Mouse (Mus musculus) stomach, embryonic 15.5 days (tissue): Measurements from ENCODE around the gene 2700097O09Rik. TPM values are rescaled to one million over a fixed set of nuclear protein-coding genes. Genes with fewer than 3 reads are reported as not detected.
A peak's percentile ranks its signal among the peaks of the same experiment; 100 is the strongest.
"Not testable (repeated sequence)": the region's sequence is repeated elsewhere in the genome, so short reads cannot be mapped to it uniquely, and the experiment has no call there.

Source experiments
- ATAC-seq: fragments of 200-750 bp; cut with Nextera tagmentation; 2 replicates; pipeline ENCODE4 v1.8.0; 2017; ENCODE audit warnings: low read depth, moderate number of reproducible peaks, moderate TSS enrichment; ENCODE audit not compliant: insufficient read depth, low FRiP score
- H3K27ac ChIP-seq: fragments of 300-500 bp; sonication (generic); 2 replicates; pipeline ENCODE4 v1.5.1; 2015; ENCODE audit warnings: mild to moderate bottlenecking, inconsistent platforms
- H3K27me3 ChIP-seq: fragments of 300-500 bp; sonication (generic); replicated peaks from 2 replicates; pipeline ENCODE4 v1.6.1; 2015; ENCODE audit warnings: inconsistent platforms
- H3K36me3 ChIP-seq: fragments of 300-500 bp; sonication (generic); 2 replicates; pipeline ENCODE4 v1.6.1; 2015; ENCODE audit warnings: inconsistent platforms
- H3K4me1 ChIP-seq: fragments of 300-500 bp; sonication (generic); 2 replicates; pipeline ENCODE4 v1.6.1; 2015; ENCODE audit warnings: inconsistent platforms
- H3K4me2 ChIP-seq: fragments of 300-500 bp; sonication (generic); 2 replicates; pipeline ENCODE4 v1.6.1; 2015; ENCODE audit warnings: mild to moderate bottlenecking, inconsistent platforms
- H3K4me3 ChIP-seq: fragments of 300-500 bp; sonication (generic); replicated peaks from 2 replicates; pipeline ENCODE4 v1.5.1; 2015; ENCODE audit warnings: inconsistent platforms
- H3K9ac ChIP-seq: fragments of 300-500 bp; sonication (generic); 2 replicates; pipeline ENCODE4 v1.6.1; 2015; ENCODE audit warnings: inconsistent platforms
- H3K9me3 ChIP-seq: fragments of 300-500 bp; sonication (generic); 2 replicates; pipeline ENCODE4 v1.6.1; 2016; ENCODE audit warnings: inconsistent platforms
- WGBS: fragments of 180-500 bp; shearing (Covaris S2); methylation state at CpG from one replicate; pipeline ENCODE4 v1.1.7; 2015; 5-methylcytosine and 5-hydroxymethylcytosine counted together
- polyA plus RNA-seq: library from polyadenylated mRNA; unstranded; fragments of >200 nt; fragmentation: Nextera tagmentation; extraction: Ambion mirVana; gene quantifications from 2 replicates; pipeline ENCODE4 v1.2.1, GENCODE M21; 2015

Gene 2700097O09Rik
- polyA plus RNA-seq = 32.2 and 33.3 TPM in 2 replicates

DNA sequence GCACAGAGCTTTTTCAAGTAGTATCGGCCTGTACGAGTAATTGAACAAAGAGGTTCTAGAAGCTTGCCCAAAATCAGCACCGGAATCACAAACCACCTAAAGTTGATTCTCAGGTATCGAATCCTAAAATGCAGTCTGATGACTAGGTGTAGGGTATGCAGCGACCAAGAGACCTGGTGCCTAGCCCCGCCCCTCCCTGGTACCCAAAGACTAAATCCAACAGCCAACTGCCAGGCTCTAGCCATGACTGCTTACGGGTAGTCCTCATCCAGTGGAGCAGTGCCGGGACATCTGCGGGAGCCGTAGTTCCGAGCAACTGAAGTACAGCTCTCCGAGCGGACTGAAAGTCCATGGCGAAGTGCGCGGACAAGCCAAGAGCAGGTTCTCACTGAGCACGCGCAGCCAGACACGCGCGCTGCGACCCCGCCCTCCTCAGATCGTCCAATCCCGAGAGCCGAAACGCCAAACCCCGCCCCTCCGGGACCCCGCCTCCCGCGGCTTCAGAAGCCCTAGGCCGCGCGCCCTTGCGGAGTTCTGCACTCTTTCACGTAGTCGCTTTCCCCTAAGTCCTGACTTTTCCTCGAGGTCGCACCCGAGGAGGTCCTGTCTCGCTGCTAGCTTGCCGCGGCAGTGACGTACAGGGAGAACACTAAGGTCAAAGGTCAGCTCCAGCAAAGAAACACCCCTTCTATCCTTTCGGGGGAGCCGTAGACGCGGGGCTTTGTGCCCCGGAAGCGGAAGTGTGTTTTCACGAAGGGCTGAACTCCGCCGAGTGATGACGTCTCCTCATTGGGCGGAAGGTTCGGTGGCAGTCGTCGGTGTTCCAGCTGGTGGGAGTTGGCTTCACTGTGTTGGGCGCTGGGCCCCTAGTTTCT, at the start of gene 2700097O09Rik, which contains the start of gene Srp54a:
TSS of gene 2700097O09Rik (minus strand) at position 385 of the 875 bp plus-strand sequence.
TSS of gene Srp54a (plus strand) at position 537 of the 875 bp plus-strand sequence.
- peak within 1 kb of the TSS; percentile 93 for H3K27ac ChIP-seq
- H3K4me3 ChIP-seq = peak within 1 kb of the TSS; percentile 77
- peak; percentile 97 for ATAC-seq
- H3K4me1 ChIP-seq, H3K27me3 ChIP-seq, H3K9me3 ChIP-seq, H3K36me3 ChIP-seq: not testable (repeated sequence)
- H3K4me2 ChIP-seq = peak within 1 kb of the TSS; percentile 62
- peak within 1 kb of the TSS; percentile 81 for H3K9ac ChIP-seq
- under 1% methylated on average over 60 of the region's 60 CpGs for WGBS

DNA sequence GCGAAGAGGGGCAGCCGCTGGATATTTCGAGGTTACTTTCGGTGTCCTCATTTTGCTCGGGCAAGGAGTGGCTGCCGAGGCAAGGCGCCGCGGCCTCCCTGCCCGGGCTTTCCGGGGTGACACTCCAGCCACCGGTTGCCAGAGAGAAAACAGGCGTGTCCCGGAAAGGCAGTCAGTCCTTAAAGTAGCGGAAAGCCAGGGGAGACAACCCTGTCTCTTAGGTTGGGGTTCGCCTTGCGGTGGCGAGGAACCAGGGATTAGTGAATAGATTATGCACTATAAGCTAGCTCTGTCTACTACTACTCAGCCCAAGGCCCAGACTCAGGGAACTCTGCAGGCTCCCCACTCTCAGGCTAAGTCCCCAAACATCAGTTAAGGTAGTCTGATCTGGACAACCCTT, 44.8 kb upstream of the 2700097O09Rik start:
- H3K27ac ChIP-seq, H3K9ac ChIP-seq, H3K4me1 ChIP-seq, H3K36me3 ChIP-seq, H3K9me3 ChIP-seq, H3K27me3 ChIP-seq, H3K4me3 ChIP-seq, H3K4me2 ChIP-seq: not testable (repeated sequence)
- WGBS = no CpG with 5 or more reads among the region's 18 CpGs
- peak; percentile 47; the same call in 1 of the 2 replicates for ATAC-seq

DNA sequence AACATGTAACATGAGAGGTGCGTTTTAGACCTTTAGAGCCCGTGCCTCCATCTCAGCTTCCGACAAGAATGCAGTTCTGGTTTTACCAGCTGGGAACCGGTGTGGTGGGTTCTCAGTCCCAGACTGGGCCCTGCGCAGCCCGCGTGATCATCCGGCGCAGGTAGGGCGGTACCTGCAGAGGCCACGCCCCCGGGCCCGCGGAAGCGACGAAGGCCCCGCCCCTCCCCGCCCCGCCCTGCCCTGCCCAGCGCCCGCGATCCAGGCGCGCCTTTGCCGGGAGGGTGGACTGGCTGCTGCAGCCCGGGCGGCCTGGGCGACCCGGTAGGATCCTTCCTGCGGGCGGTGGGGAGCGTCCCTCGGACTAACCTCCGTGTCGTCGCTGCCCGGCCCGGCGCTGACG, 44.3 kb upstream of the 2700097O09Rik start, which contains the start of gene Fam177a:
TSS of gene Fam177a (plus strand) at position 228 of the 400 bp plus-strand sequence.
- H3K4me2 ChIP-seq, H3K27ac ChIP-seq, H3K36me3 ChIP-seq, H3K27me3 ChIP-seq, H3K9ac ChIP-seq, H3K9me3 ChIP-seq, H3K4me3 ChIP-seq, H3K4me1 ChIP-seq: not testable (repeated sequence)
- peak; percentile 99 for ATAC-seq
- WGBS = no CpG with 5 or more reads among the region's 40 CpGs

DNA sequence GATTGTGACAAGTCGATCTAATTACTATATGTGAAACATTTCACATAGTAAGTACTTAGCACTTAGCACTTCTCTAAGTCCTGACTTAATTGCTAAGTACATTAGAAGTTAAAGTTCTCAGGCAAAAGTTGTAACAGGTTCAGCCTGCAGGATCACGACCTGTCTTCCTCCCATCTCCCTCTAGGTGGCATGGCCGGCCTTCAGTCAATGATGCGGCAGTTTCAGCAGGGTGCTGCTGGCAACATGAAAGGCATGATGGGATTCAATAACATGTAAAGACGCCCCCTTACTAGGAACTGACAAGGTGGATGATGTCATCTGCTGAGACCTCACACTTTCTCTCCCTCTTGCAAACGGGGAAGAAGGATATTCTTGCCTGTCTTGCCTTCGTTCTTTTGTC, 32.7 kb upstream of the 2700097O09Rik start:
- H3K9me3 ChIP-seq, H3K4me3 ChIP-seq, H3K36me3 ChIP-seq, H3K9ac ChIP-seq, H3K27ac ChIP-seq, ATAC-seq, H3K4me1 ChIP-seq, H3K4me2 ChIP-seq, H3K27me3 ChIP-seq: not testable (repeated sequence)
- WGBS = no CpG with 5 or more reads among the region's 7 CpGs

DNA sequence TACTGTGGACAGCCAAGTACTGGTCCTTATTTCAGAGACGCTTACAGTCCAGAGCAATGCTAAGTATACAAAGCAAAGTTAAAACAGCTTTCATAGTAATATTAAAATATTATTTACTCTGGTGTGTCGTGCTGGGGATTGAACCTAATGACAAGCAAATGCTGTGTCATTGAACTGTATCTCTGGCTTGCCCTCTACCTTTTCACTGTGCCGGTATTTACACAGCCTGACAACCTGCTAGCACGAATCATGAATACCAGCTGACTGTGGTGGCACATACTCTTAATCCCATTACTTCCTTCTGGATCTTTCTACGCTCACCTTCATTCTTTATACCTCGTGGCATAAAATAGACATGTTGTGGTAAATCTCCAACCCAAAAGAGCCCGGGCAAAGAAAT, 12.2 kb upstream of the 2700097O09Rik start:
- H3K9me3 ChIP-seq, H3K27ac ChIP-seq, H3K4me1 ChIP-seq, ATAC-seq, H3K4me3 ChIP-seq, H3K27me3 ChIP-seq, H3K36me3 ChIP-seq, H3K4me2 ChIP-seq, H3K9ac ChIP-seq: not testable (repeated sequence)
- WGBS = 87% methylated on average over 2 of the region's 7 CpGs

DNA sequence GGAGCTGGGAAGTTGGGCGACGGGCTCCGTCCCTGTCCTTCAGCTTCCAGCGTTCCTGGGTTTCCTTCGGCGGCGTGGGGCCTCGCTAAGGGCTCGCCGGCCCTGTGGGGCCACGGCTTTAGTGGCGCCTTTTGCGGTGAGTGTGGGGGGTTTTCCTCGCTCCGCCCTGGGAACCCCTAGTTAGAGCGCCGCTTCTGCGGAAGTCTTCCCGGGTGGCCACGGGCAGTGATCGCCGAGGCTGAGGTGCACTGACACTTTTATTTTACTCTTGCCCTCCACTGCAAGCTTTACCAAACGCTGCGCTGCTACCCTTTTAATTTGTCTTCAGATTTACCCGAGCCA, 662 bp upstream of the 2700097O09Rik start:
- WGBS = under 1% methylated on average over 25 of the region's 25 CpGs
- Histone ChIP-seq H3K4me2 (peak overlapping the region; percentile 38), H3K9ac (peak overlapping the region; percentile 81), H3K27ac (peak overlapping the region; percentile 93), H3K4me3 (peak overlapping the region; percentile 77)
- not testable (repeated sequence) for H3K36me3 ChIP-seq, H3K9me3 ChIP-seq, H3K4me1 ChIP-seq, H3K27me3 ChIP-seq
- ATAC-seq = peak; percentile 40

DNA sequence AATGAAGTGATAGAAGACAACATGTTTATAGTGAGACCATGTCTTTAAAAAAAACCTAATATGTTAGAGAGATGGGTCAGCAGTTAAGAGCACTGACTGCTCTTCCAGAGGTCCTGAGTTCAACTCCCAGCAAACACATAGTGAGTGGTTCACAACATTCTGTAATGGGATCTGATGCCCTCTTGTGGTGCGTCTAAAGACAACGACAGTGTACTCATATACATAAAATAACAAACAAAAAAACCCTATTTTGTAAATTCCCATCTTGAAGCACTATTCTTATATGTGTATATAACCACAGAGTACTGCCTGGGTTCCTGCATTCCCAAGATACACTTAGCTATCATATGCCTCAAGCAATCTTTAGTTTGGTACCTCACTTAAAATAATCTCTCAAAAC, 1.2 kb downstream of the 2700097O09Rik start:
- 38% methylated on average over 2 of the region's 2 CpGs for WGBS
- not testable (repeated sequence) for H3K27ac ChIP-seq, H3K4me3 ChIP-seq, H3K27me3 ChIP-seq, ATAC-seq, H3K36me3 ChIP-seq, H3K4me2 ChIP-seq, H3K9me3 ChIP-seq, H3K9ac ChIP-seq, H3K4me1 ChIP-seq

DNA sequence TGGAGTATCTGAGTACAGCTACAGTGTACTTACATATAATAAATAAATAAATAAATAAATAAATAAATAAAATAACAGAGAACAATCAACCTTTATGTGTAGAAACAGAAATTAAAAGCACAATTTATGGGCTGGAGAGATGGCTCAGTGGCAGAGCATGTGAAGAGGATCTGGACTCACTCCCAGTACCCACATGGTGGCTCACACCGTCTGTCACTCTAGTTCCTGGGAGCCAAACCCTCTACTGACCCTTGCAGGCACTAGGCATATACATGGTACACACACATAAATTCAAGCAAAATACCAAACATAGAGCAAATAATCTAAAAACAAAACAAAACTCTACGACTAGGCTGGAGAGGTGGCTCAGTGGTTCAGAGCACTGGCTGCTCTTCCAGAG, 4.6 kb downstream of the 2700097O09Rik start:
- WGBS = 89% methylated on average over 2 of the region's 2 CpGs
- Histone ChIP-seq H3K36me3 (no peaks in the 10 kb centered on the region), H3K4me2 (no peak overlapping the region), H3K27ac (no peak overlapping the region), H3K27me3 (no peaks in the 10 kb centered on the region), H3K9me3 (no peaks in the 10 kb centered on the region), H3K4me3 (no peak overlapping the region), H3K9ac (no peak overlapping the region), H3K4me1 (no peaks in the 10 kb centered on the region)
- no peak for ATAC-seq

DNA sequence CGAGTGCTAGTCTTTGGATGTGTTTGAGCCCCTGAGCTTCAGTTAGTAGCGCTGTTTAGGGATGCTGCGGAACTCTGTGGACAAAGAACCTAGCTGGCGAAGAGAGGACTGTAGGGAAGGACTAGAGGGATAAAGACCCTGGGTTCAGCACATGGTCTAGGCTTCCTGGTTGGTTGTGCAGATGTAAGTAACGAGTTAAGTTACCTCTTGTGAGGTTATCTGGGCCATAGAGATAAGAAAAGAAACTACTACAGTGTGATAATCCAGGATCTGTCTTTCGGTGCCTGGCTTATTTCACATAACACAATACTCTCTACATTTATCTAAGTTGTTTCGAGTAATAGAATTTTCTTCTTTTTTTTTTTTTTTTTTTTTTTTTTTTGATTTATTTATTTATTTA, 6.2 kb downstream of the 2700097O09Rik start:
- Histone ChIP-seq H3K27ac (no peak overlapping the region), H3K9me3 (no peaks in the 10 kb centered on the region), H3K4me1 (no peaks in the 10 kb centered on the region), H3K27me3 (no peaks in the 10 kb centered on the region), H3K4me3 (no peak overlapping the region), H3K36me3 (no peaks in the 10 kb centered on the region), H3K4me2 (no peak overlapping the region), H3K9ac (no peak overlapping the region)
- WGBS = 84% methylated on average over 7 of the region's 7 CpGs
- no peak for ATAC-seq

DNA sequence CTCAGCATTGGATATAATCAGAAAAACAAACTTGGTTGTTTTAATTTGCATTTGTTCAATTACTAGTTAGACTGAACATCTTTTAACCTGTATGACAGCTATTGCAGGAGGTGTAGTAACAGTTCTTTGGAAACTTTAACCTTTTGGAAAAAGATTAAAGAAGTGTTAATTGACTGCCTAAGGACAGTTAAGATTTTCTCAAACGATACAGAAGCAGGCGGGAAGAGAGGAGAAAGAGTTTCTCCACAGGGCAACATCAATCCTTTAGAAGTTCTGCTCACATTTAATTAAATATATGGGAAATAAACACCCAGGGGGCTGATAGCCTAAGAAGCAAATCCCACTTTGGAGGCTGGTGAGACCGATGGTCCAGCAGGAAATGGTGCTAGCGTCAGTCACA, 7.4 kb downstream of the 2700097O09Rik start:
- H3K9ac ChIP-seq = no peak overlapping the region
- 61% methylated on average over 4 of the region's 4 CpGs for WGBS
- H3K27me3 ChIP-seq = no peaks in the 10 kb centered on the region
- ATAC-seq = no peak
- H3K4me1 ChIP-seq = no peaks in the 10 kb centered on the region
- no peak overlapping the region for H3K27ac ChIP-seq
- no peaks in the 10 kb centered on the region for H3K9me3 ChIP-seq
- H3K4me3 ChIP-seq = no peak overlapping the region
- no peak overlapping the region for H3K4me2 ChIP-seq
- H3K36me3 ChIP-seq = no peaks in the 10 kb centered on the region

DNA sequence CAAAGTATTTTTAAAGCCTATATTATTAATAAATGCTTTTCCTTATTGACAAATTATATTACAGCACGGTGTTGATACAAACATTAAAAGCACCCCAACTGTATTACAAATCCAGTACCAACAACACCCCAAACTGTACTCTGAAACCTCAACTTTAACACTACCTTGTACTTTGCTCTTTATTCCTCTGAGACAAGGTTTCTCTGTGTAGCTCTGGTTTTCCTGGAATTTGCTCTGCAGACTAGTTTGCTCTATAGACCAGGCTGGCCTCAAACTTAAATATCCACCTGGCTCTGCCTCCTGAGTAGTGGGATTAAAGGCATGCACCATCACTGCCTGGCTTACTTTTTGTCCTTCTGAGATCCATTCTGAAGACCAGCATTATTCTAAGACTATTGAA, 17.8 kb downstream of the 2700097O09Rik start:
- H3K9me3 ChIP-seq = no peaks in the 10 kb centered on the region
- H3K4me3 ChIP-seq = no peak overlapping the region
- H3K4me1 ChIP-seq = no peaks in the 10 kb centered on the region
- no peak overlapping the region for H3K9ac ChIP-seq
- H3K27ac ChIP-seq = no peak overlapping the region
- H3K4me2 ChIP-seq = no peak overlapping the region
- no peaks in the 10 kb centered on the region for H3K36me3 ChIP-seq
- WGBS = 77% methylated on average over 1 of the region's 1 CpGs
- no peaks in the 10 kb centered on the region for H3K27me3 ChIP-seq
- no peak for ATAC-seq

DNA sequence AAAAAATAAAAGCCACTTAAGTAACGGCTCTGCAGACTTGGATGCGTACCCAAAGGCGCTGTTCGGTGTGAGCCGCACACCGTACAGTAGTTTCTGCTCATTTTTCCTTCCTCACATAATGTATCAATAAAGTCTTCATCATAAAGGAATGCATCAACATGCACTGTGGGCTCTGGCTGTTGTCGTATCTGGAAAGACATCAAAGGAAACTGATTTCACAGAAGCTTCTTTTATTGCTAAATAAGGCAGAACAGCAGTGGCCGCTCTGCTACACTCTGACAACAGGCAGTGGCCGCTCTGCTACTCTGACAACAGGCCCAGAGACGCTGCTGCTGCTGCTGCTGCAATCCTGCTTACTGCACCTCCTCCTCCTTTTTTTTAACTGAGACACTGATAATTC, 18.9 kb downstream of the 2700097O09Rik start:
- Histone ChIP-seq H3K9ac (no peak overlapping the region), H3K9me3 (no peaks in the 10 kb centered on the region), H3K4me3 (no peak overlapping the region), H3K4me2 (no peak overlapping the region), H3K27ac (no peak overlapping the region), H3K27me3 (no peaks in the 10 kb centered on the region), H3K4me1 (no peaks in the 10 kb centered on the region), H3K36me3 (no peaks in the 10 kb centered on the region)
- 82% methylated on average over 10 of the region's 10 CpGs for WGBS
- ATAC-seq = no peak
